Mouse (Mus musculus): Measurements from ENCODE around the gene Drosha.

- TF ChIP-seq TAL1 (IDR thresholded peaks at IDR 0.05; ENCODE audit: low read length), result no peak
- no peak for TF ChIP-seq GATA1 (IDR thresholded peaks at IDR 0.05; ENCODE audit: low read length)
These were observed 147.8 kb downstream of the Drosha start for GRCm38 (mm10) chr15:12972441-12972840.

Data from erythroblast, embryonic 14.5 days (primary cell).